Mouse (Mus musculus): ENCODE measurements at regions not wholly inside any gene's neighbourhood (a gene's known extent, or its start where the extent isn't known, plus 50 kb on each side); places are given as distances from the start of the nearest gene placed in this dataset.

DNA sequence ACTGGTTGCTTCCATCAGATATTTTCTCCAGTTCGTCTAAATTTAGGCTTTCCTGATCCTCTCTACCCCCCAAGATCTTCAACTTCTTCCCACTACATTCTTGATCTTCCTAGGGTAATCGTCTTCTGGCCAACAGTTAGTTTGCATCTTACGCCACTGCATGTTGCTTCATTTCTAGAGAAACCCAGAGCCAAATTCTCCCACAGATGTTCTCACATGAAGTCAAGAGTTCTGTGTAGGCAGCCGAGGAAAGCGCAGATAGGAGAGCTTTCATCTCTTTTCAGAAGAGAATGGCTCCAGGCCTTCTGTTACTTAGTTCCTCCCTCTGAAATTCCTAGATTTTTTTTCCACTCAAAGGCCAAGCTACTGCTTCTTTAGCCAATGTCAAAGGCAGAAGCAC lies 179.9 kb downstream of the Fgf10 start:
- no peak for DNase-seq (ENCODE audit: low read depth in 1 of 2, low spot score in 2 of 2)

DNA sequence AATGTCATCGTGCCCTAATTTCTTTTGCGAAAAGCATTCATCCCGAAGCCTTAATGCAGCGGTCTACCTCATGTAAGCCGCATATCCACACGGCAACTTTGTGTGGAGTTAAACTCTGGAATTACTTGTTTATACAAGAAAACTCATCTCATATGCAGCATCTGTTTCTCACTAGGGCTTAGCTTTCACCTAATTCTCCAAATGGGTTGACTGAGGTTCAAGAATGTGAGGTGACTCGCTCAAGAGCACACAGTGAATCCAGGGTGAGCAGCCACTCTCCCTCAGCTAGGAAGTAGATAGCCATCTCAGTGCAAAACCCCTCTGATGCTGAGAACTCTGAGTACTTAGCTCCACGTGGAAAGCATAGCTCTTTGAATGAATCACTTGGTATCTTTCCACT lies 181.1 kb downstream of the Fgf10 start:
- DNase-seq (ENCODE audit: low read depth in 1 of 2, low spot score in 2 of 2): no peak

- no peak for DNase-seq (ENCODE audit: low read depth in 1 of 2, low spot score in 2 of 2)
Observed at GRCm38 (mm10) chr13:118886339-118886810, 216.8 kb downstream of the Fgf10 start.

GRCm38 (mm10) chr13:118895079-118895478 lies 225.5 kb downstream of the Fgf10 start:
- DNase-seq (ENCODE audit: low read depth in 1 of 2, low spot score in 2 of 2): no peak

DNA sequence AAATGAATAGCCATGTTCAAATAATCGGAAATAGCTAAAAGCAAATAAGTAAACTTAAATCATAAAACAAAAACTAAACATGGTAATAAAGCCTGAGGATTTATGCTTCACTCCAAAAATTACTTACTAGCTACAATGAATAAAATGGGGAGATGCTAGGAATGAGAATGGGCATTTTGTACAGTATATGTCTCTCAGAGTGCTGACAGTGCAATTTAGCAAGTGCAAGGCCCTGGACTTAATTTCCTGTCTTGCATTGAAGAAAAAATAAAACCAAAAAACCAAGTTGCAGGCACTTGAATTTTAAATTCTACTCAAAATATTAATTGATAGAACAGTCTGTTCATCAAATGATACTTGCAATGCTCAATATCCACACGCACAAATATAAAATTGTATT lies 232.4 kb downstream of the Fgf10 start:
- DNase-seq (ENCODE audit: low read depth in 1 of 2, low spot score in 2 of 2): no peak

- DNase-seq (ENCODE audit: low read depth in 1 of 2, low spot score in 2 of 2): no peak
Observed at GRCm38 (mm10) chr13:118910351-118910750, 240.8 kb downstream of the Fgf10 start.

GRCm38 (mm10) chr13:118940786-118941185 lies 271.2 kb downstream of the Fgf10 start:
- DNase-seq (ENCODE audit: low read depth in 1 of 2, low spot score in 2 of 2): no peak

- DNase-seq (ENCODE audit: low read depth in 1 of 2, low spot score in 2 of 2): no peak
Observed at GRCm38 (mm10) chr13:118966120-118966676, 296.6 kb downstream of the Fgf10 start.

- DNase-seq (ENCODE audit: low read depth in 1 of 2, low spot score in 2 of 2): no peak
Observed at GRCm38 (mm10) chr13:118967707-118968106, 298.1 kb downstream of the Fgf10 start.

DNA sequence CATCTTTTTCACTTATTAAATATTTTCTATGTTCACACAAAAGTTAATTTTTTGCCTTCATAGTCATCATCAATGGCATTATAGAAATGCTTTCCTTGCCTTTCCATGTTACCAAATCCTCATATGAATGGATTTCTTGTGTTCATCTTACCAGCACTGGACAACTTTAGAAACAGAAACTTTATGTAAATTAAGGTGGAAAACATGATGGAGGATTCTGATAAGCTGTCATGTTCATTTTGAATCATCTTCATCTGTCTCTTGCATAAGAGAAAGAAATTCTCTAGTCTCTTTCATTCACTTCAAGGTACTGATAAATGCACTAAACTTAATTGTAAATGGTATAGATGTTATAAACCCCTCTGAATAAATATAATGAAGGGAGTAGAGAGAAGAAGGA lies 305.4 kb downstream of the Fgf10 start:
- no peak for DNase-seq (ENCODE audit: low read depth in 1 of 2, low spot score in 2 of 2)

DNA sequence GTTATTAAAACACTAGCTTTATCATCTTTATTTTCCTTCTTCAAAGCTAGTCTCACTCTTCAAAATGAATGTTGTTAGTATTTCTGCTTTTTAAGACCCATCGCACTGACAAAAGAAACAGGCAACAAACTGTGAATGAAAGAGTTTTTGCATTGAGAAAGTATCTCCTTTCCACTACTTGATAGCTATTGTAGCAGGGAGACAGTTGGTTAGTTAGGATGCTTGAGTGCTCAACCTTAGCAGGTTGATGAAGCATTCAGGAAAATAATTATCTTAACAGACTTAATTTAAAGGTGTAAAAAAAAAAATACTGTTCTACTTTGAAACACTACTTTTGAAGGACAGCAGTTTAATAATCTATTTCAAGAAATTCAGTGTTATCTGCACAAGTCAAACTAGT lies 305.9 kb downstream of the Fgf10 start:
- no peak for DNase-seq (ENCODE audit: low read depth in 1 of 2, low spot score in 2 of 2)

GRCm38 (mm10) chr13:118979505-118979904 lies 309.9 kb downstream of the Fgf10 start:
- DNase-seq (ENCODE audit: low read depth in 1 of 2, low spot score in 2 of 2): no peak

DNA sequence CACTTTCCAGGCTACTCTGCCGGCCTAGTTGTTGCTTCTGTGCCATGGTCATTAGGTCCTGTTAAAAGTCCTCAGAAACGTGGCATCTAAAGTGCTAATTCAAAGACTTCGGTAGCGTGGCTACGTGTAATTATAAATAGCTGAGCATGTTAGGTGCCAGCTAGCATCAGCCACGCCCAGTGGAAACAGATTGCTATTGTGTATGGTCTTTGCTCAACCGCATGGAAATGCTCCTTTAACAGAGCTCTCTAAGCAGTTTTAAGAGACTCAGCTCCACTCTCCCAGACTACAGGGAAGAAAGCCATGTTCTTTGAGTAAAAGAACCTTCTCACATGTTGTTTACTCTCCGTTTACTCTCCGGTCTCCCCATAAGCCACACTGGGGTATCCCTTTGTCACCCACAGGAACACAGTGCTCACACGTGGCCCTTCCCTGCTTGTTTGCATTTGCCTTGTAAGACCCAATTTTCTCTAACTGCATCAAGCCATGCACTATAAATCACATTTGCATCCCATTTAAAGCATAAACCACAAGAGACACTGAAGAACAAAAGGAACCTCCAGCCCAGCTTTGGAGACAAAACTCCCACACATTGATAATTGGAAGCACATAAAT lies 311.7 kb downstream of the Fgf10 start:
- DNase-seq (ENCODE audit: low read depth in 1 of 2, low spot score in 2 of 2): no peak

- DNase-seq (ENCODE audit: low read depth in 1 of 2, low spot score in 2 of 2): no peak
Observed at GRCm38 (mm10) chr13:118985285-118985684, 315.7 kb downstream of the Fgf10 start.

DNA sequence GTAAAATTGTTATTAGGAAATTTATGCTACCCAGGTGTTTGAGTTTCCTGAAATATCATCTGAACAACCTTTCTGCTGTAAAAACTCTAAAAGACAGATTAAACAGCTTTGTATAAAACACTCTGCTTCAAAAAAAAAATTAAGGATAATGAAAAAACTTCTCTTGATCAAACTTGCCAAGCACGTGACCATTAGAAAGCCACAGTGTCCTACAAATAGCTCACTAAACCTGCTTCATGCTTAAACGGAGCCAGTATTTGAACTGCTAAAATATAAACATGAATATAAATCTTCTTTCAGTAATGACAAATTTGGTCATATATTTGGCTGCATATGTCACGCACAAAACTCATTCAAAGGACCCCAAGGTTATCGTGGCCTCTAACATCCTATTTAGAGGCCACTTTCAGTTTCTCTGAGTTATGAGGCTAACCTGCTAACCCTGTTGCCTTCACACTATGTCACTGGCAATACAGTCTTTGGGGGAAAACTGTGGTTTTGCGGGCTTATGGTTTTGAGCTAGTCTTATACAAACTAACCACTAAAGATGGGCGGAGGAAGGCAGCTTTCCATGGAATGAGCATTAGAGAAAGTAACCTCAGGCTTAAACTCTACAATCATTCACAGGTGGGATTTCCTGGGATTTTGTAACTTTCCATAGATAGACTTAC lies 355.8 kb downstream of the Fgf10 start:
- DNase-seq (ENCODE audit: low read depth in 1 of 2, low spot score in 2 of 2): no peak

GRCm38 (mm10) chr13:119039616-119040015 lies 370.0 kb downstream of the Fgf10 start:
- no peak for DNase-seq (ENCODE audit: low read depth in 1 of 2, low spot score in 2 of 2)

- no peak for DNase-seq (ENCODE audit: low read depth in 1 of 2, low spot score in 2 of 2)
Observed at GRCm38 (mm10) chr13:119045112-119045511, 375.5 kb downstream of the Fgf10 start.

DNA sequence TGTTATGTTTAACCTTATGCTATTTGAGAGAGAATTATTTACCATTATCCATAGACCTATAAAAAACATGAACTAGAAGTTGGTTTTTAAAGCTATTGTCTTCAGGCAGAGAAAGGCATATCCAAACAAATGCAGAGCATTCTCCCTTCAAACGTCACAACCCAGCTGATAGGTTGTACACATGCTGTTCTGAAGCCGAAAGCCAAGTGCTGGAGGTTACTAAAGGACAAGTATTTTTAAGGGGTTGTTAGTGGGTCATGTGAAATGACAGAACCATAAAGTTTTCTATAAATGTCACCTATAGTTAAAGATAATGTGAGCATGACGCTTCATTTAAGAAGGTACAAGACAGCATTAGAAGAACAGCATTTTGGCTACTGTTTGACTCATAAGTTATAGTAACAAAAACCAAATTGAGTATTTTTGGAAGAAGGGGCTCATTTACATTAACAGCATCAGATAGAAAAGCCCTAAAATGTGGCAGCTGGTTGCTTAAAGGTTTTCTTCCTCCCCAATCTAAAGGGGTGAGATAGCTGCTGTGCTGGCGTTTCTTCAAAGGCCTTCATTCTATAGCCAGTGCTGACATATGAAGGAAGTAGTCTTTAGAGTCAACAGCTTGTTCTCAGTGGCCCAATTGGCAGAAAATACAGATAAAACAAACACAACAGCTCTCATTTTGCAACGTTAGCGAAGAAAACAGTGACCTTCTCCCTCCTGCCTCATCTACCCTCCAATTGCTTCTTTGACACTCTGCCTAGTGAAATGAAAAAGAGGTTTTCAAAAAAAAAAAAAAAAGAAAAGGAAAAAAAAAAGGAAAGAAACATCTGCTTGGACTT lies 359.4 kb upstream of the Paip1 start:
- DNase-seq (ENCODE audit: low read depth in 1 of 2, low spot score in 2 of 2): no peak

DNA sequence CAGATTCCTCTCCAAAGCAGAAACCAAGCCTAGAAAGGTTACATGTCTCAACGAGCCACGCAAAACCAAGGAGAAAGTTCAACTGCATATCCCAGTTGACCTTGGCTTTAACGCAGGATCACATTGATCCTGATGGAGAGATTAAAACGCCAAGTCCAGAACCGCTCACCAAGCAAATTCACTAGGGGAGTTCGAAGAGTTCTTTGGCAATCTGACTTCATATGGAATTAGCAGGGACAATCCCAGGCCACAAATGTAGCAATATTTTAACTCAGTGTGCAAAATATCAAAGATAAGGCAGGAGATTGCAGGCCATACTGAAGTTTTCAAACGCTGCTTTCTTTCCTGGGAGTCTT lies 358.8 kb upstream of the Paip1 start:
- DNase-seq (ENCODE audit: low read depth in 1 of 2, low spot score in 2 of 2): no peak

GRCm38 (mm10) chr13:119079243-119079642 lies 349.2 kb upstream of the Paip1 start:
- DNase-seq (ENCODE audit: low read depth in 1 of 2, low spot score in 2 of 2): no peak

- DNase-seq (ENCODE audit: low read depth in 1 of 2, low spot score in 2 of 2): no peak
Observed at GRCm38 (mm10) chr13:119081691-119082090, 346.7 kb upstream of the Paip1 start.

DNA sequence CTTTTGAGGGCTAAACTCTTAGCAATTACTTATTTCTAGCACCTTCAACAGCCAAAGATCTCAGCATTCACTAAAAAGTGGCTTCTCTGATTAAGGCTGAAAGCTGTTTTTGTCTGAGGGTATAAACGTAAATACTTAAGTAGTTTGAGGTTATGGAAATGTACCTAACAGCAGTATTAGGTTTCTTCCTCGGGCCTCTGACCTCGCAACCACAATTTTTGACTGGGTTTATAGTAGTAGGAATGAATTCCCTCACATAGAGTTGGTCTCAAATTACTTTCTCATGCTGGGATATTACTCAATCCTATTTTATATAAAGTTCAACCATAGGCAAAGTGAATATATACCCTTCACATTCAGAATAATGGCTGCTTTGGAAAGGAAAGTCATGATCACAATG lies 310.5 kb upstream of the Paip1 start:
- DNase-seq (ENCODE audit: low read depth in 1 of 2, low spot score in 2 of 2): no peak

Data from monocyte, adult 2 months (primary cell).